Mouse (Mus musculus): Measurements from ENCODE around the gene Gstp1.

DNA sequence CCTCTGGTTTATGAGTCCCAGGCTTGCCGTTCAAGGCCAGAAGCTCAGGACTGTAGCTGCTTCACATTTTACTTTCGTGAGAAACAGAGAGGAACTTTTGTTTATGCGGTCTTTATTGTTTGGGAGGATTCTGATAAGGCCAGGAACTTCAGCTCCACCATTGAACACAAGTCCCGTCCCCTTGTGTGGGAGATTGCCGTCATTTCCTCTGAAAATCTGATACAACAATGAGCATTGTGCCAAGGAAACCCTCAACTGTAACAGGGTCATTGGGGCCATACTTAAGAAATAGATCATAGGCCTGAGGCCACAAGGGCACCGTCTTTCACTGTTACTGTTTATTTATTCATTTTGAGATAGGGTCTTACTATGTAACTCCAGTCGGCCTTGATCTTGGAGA is 14.6 kb downstream of the Gstp1 start:
- TF ChIP-seq TAL1 (IDR thresholded peaks at IDR 0.05; ENCODE audit: low read length) (no peak), GATA1 (IDR thresholded peaks at IDR 0.05; ENCODE audit: low read length) (no peak)

Data from erythroblast, embryonic 14.5 days (primary cell).